Mouse (Mus musculus): ENCODE measurements around the gene 5830473C10Rik. TPM values are rescaled to one million over a fixed set of nuclear protein-coding genes. Genes with fewer than 3 reads are reported as not detected.
A peak's percentile ranks its signal among the peaks of the same experiment; 100 is the strongest.

Gene 5830473C10Rik
- polyA plus RNA-seq, 1 experiment from 2014 or later: not detected

DNA sequence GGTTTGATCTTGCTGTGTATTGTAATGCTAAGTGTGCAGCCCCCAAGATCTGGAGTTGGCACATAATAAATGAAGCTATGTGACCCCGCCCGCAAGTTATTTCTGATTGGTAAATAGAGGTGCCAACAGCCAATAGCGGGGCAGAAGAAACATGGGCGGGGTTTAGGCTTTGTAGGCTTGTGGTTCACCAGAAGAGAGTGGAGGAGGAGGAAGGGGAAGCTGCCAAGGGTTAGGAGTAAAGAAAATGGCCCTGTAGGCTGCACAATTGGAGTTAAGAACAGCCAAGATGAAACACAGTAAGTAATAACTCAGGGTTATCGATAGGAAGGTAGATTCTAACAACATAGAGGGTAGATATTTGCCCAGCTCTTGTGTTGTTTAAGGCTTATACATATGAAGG lies 25.6 kb downstream of the 5830473C10Rik start:
- H3K36me3 ChIP-seq (ENCODE audit: control insufficient read depth, insufficient read depth, low read length): no peaks in the 10 kb centered on the region
- no peaks in the 10 kb centered on the region for H3K27me3 ChIP-seq (ENCODE audit: control insufficient read depth, insufficient read depth, low read length)
- no peak for DNase-seq (ENCODE audit: low spot score)
- H3K4me3 ChIP-seq (ENCODE audit: low read depth, low read length): no peak overlapping the region
- H3K27ac ChIP-seq (ENCODE audit: low read depth, low read length): no peak overlapping the region
- no peaks in the 10 kb centered on the region for H3K4me1 ChIP-seq (replicated peaks; ENCODE audit: control insufficient read depth, insufficient read depth, low read length)
- 72% methylated on average over 5 of the region's 5 CpGs for WGBS
- no peak overlapping the region for H3K4me2 ChIP-seq (ENCODE audit: low read depth, low read length, severe bottlenecking)
- ATAC-seq (replicated peaks; ENCODE audit: low FRiP score): 0 out of 2 replicates have a peak, but pooled peaks have one; percentile 16
- no peak overlapping the region for H3K9ac ChIP-seq (ENCODE audit: low read length)
- no peaks in the 10 kb centered on the region for H3K9me3 ChIP-seq (ENCODE audit: control insufficient read depth, low read length)

DNA sequence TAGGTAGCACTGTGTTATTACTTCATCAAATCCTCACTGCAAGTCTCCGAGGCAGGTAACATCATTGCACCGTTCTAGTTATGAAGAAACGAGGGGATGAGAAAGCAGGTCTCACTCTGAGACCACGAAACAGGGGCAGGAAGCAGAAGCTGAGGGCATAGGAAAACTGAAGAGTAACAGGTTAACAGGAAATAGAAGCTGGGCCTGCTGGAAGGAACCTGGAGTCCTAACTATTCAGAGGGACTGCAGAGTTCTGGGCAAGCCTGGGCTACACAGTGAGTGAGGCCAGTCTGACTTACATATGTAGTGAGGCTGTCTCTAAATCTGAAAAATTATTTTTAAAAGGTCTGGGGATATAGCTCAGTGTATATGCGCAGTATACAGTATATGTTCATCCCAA lies 27.2 kb downstream of the 5830473C10Rik start:
- no peaks in the 10 kb centered on the region for H3K27me3 ChIP-seq (ENCODE audit: control insufficient read depth, insufficient read depth, low read length)
- ATAC-seq (replicated peaks; ENCODE audit: low FRiP score) (no peak), DNase-seq (ENCODE audit: low spot score) (no peak)
- WGBS: 89% methylated on average over 5 of the region's 5 CpGs
- H3K4me2 ChIP-seq (ENCODE audit: low read depth, low read length, severe bottlenecking): no peak overlapping the region
- no peak overlapping the region for H3K9ac ChIP-seq (ENCODE audit: low read length)
- no peak overlapping the region for H3K27ac ChIP-seq (ENCODE audit: low read depth, low read length)
- no peak overlapping the region for H3K4me3 ChIP-seq (ENCODE audit: low read depth, low read length)
- H3K4me1 ChIP-seq (replicated peaks; ENCODE audit: control insufficient read depth, insufficient read depth, low read length): no peaks in the 10 kb centered on the region
- no peaks in the 10 kb centered on the region for H3K36me3 ChIP-seq (ENCODE audit: control insufficient read depth, insufficient read depth, low read length)
- no peaks in the 10 kb centered on the region for H3K9me3 ChIP-seq (ENCODE audit: control insufficient read depth, low read length)

DNA sequence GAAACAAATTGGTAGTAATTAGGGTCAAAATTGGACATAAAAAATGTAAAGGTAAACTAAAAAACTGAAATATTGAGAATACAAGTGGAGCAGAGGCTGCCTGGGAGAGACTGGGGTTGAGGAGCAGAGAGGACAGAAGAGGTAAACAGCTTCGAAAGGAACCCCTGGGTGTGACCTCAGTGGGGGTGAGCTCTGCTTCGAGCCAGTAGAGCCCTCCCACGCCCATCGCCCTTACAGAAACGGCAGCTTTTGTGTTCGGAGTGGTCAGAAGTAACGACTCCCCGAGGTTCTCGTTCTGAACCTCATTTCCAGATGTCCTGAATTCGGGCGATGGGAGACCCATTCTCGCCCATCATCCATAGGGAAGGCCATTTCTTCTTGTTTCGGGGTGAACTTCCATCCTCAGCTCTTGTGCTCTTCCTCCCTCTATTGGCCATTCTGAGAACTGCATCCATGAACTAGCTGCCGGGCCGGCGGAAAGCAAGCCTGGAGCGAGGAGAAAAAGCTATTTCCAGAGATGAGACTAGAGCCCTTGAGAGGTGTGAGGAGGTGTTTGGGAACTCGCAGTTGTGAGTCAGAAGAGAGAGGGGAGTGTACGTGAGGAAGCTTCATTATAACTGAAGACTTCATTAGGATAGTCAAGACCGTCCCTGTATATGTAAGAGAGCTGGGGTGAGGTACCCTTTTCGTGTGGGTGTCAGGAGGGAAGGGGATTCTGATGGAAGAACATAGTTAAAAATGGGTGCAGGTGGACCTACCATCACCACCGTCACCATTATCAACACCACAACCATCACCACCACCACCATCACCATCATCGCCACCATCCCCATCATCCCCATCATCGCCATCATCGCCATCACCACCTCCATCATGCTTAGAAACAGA lies 28.0 kb downstream of the 5830473C10Rik start:
- Histone ChIP-seq H3K4me2 (ENCODE audit: low read depth, low read length, severe bottlenecking) (peak overlapping the region; percentile 43), H3K36me3 (ENCODE audit: control insufficient read depth, insufficient read depth, low read length) (no peaks in the 10 kb centered on the region), H3K4me3 (ENCODE audit: low read depth, low read length) (peak overlapping the region; percentile 23), H3K4me1 (replicated peaks; ENCODE audit: control insufficient read depth, insufficient read depth, low read length) (no peaks in the 10 kb centered on the region), H3K27ac (ENCODE audit: low read depth, low read length) (no peak overlapping the region), H3K9ac (ENCODE audit: low read length) (no peak overlapping the region), H3K27me3 (ENCODE audit: control insufficient read depth, insufficient read depth, low read length) (no peaks in the 10 kb centered on the region), H3K9me3 (ENCODE audit: control insufficient read depth, low read length) (no peaks in the 10 kb centered on the region)
- peak; percentile 76 for DNase-seq (ENCODE audit: low spot score)
- peak; percentile 66 for ATAC-seq (replicated peaks; ENCODE audit: low FRiP score)
- WGBS: 26% methylated on average over 25 of the region's 25 CpGs

DNA sequence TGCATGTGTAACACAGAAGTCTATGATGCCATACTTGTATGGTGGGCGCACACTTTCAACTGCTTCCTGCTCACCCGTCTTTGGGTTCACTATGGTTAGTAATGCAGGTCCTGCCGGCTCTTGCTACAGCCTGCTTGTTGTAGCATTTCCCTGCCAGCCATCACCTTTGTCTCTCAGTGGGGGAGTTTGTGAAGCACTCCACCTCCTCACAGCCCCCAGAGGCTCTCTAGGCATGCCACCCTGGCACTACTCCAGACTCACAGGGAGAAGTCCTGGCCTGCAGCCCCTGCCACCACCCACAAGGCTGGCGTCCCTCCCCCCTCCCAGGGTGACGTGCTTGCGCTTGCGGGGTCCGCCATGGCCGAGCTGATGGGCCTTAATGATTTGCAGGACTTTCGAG lies 29.8 kb downstream of the 5830473C10Rik start:
- ATAC-seq (replicated peaks; ENCODE audit: low FRiP score) (no peak), DNase-seq (ENCODE audit: low spot score) (no peak)
- no peak overlapping the region for H3K4me2 ChIP-seq (ENCODE audit: low read depth, low read length, severe bottlenecking)
- no peak overlapping the region for H3K27ac ChIP-seq (ENCODE audit: low read depth, low read length)
- no peaks in the 10 kb centered on the region for H3K36me3 ChIP-seq (ENCODE audit: control insufficient read depth, insufficient read depth, low read length)
- H3K9ac ChIP-seq (ENCODE audit: low read length): no peak overlapping the region
- no peaks in the 10 kb centered on the region for H3K4me1 ChIP-seq (replicated peaks; ENCODE audit: control insufficient read depth, insufficient read depth, low read length)
- no peaks in the 10 kb centered on the region for H3K27me3 ChIP-seq (ENCODE audit: control insufficient read depth, insufficient read depth, low read length)
- 90% methylated on average over 10 of the region's 10 CpGs for WGBS
- no peaks in the 10 kb centered on the region for H3K9me3 ChIP-seq (ENCODE audit: control insufficient read depth, low read length)
- no peak overlapping the region for H3K4me3 ChIP-seq (ENCODE audit: low read depth, low read length)

DNA sequence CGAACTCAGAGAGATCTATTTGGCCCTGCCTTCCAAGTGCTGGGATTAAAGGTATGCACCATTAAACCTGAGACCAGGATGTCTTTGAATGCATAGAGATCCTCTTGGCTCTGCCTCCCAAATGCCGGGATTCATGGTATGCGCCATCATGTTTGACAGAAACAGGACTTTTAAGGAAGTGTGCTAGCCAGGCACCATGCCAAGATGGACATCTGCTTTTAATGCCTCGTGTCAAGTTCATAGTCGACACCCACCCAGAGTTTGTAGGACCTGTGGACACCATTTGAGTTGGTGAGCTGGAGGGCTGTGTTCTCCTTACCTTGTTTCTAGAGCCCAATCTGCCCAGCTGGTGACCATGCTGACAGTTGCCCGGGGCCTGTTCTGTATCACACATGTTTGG lies 31.0 kb downstream of the 5830473C10Rik start:
- Histone ChIP-seq H3K36me3 (ENCODE audit: control insufficient read depth, insufficient read depth, low read length) (no peaks in the 10 kb centered on the region), H3K4me1 (replicated peaks; ENCODE audit: control insufficient read depth, insufficient read depth, low read length) (no peaks in the 10 kb centered on the region), H3K27me3 (ENCODE audit: control insufficient read depth, insufficient read depth, low read length) (no peaks in the 10 kb centered on the region), H3K9me3 (ENCODE audit: control insufficient read depth, low read length) (no peaks in the 10 kb centered on the region), H3K9ac (ENCODE audit: low read length) (no peak overlapping the region), H3K4me3 (ENCODE audit: low read depth, low read length) (no peak overlapping the region), H3K27ac (ENCODE audit: low read depth, low read length) (no peak overlapping the region), H3K4me2 (ENCODE audit: low read depth, low read length, severe bottlenecking) (no peak overlapping the region)
- ATAC-seq (replicated peaks; ENCODE audit: low FRiP score) (no peak), DNase-seq (ENCODE audit: low spot score) (no peak)
- WGBS: 90% methylated on average over 6 of the region's 6 CpGs

DNA sequence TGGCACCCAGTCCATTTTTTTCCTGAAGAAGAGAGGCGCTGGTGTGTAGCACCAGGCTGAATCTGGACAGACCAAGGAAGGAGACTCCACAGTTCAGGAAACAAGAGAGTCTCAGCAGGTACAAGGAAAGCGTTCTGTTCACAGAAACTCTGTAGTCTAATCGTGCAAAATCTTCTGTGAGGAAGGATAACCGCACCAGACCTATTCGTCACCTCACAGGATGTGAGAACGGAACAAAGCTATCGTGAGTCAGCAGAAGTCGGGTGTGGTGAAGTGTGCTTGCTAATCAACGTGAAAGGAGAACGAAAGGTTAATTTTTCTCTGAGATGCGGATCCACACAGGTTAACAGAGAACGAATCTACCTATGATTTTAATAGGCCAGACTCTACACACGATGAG lies 34.0 kb downstream of the 5830473C10Rik start:
- DNase-seq (ENCODE audit: low spot score): no peak
- Histone ChIP-seq H3K4me1 (replicated peaks; ENCODE audit: control insufficient read depth, insufficient read depth, low read length) (no peaks in the 10 kb centered on the region), H3K9me3 (ENCODE audit: control insufficient read depth, low read length) (no peaks in the 10 kb centered on the region), H3K27me3 (ENCODE audit: control insufficient read depth, insufficient read depth, low read length) (no peaks in the 10 kb centered on the region), H3K9ac (ENCODE audit: low read length) (no peak overlapping the region), H3K36me3 (ENCODE audit: control insufficient read depth, insufficient read depth, low read length) (no peaks in the 10 kb centered on the region), H3K27ac (ENCODE audit: low read depth, low read length) (no peak overlapping the region), H3K4me2 (ENCODE audit: low read depth, low read length, severe bottlenecking) (no peak overlapping the region), H3K4me3 (ENCODE audit: low read depth, low read length) (no peak overlapping the region)
- ATAC-seq (replicated peaks; ENCODE audit: low FRiP score): no peak
- WGBS: 90% methylated on average over 13 of the region's 13 CpGs

DNA sequence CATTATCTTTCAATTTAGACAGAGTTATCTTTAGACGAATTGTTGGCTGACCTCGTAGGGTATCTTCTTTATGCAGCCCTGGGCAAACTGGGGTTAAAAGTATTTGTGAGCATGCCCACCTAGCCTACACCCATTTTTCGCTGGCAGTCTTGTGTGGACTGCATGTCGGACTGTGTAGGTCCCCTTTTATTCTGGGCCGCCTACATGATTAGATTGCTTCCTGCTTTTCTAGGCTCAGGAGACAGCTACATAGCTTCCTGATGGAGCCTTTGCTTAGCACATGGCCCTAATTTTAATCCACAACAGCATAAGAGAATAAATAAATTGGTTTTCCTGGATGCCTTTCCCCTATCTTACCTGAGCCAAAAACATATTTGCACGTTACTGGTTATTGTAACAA lies 35.2 kb downstream of the 5830473C10Rik start:
- Histone ChIP-seq H3K4me2 (ENCODE audit: low read depth, low read length, severe bottlenecking) (no peak overlapping the region), H3K36me3 (ENCODE audit: control insufficient read depth, insufficient read depth, low read length) (no peaks in the 10 kb centered on the region), H3K27ac (ENCODE audit: low read depth, low read length) (no peak overlapping the region), H3K4me3 (ENCODE audit: low read depth, low read length) (no peak overlapping the region), H3K4me1 (replicated peaks; ENCODE audit: control insufficient read depth, insufficient read depth, low read length) (no peaks in the 10 kb centered on the region), H3K9me3 (ENCODE audit: control insufficient read depth, low read length) (no peaks in the 10 kb centered on the region), H3K9ac (ENCODE audit: low read length) (no peak overlapping the region), H3K27me3 (ENCODE audit: control insufficient read depth, insufficient read depth, low read length) (no peaks in the 10 kb centered on the region)
- DNase-seq (ENCODE audit: low spot score) (no peak), ATAC-seq (replicated peaks; ENCODE audit: low FRiP score) (no peak)
- WGBS: 86% methylated on average over 6 of the region's 6 CpGs

DNA sequence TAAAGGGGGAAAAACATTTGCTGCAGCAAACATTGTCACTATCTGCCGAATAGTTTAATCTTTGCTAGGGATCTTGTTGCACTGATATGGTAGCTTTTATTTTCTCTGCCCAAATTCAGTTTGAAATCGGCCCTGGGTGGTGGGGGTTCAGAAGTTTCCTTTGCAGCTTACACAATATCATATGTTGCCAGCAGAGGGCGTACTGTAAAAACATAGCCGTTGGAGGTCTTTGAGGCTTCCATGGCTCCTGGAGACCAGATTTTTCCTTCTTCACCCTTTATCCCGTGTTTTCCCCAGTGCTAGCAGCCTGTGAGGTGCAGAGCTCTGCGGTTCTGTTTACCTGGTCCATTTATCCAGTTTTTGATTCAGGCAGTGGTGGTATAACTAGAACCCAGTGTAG lies 40.6 kb downstream of the 5830473C10Rik start:
- H3K36me3 ChIP-seq (ENCODE audit: control insufficient read depth, insufficient read depth, low read length): no peaks in the 10 kb centered on the region
- no peaks in the 10 kb centered on the region for H3K27me3 ChIP-seq (ENCODE audit: control insufficient read depth, insufficient read depth, low read length)
- no peak overlapping the region for H3K27ac ChIP-seq (ENCODE audit: low read depth, low read length)
- no peak overlapping the region for H3K4me3 ChIP-seq (ENCODE audit: low read depth, low read length)
- DNase-seq (ENCODE audit: low spot score) (peak; percentile 62), ATAC-seq (replicated peaks; ENCODE audit: low FRiP score) (peak; percentile 39; the same call in 1 of the 2 replicates)
- H3K9me3 ChIP-seq (ENCODE audit: control insufficient read depth, low read length): no peaks in the 10 kb centered on the region
- no peaks in the 10 kb centered on the region for H3K4me1 ChIP-seq (replicated peaks; ENCODE audit: control insufficient read depth, insufficient read depth, low read length)
- 29% methylated on average over 6 of the region's 6 CpGs for WGBS
- H3K4me2 ChIP-seq (ENCODE audit: low read depth, low read length, severe bottlenecking): no peak overlapping the region
- H3K9ac ChIP-seq (ENCODE audit: low read length): no peak overlapping the region

DNA sequence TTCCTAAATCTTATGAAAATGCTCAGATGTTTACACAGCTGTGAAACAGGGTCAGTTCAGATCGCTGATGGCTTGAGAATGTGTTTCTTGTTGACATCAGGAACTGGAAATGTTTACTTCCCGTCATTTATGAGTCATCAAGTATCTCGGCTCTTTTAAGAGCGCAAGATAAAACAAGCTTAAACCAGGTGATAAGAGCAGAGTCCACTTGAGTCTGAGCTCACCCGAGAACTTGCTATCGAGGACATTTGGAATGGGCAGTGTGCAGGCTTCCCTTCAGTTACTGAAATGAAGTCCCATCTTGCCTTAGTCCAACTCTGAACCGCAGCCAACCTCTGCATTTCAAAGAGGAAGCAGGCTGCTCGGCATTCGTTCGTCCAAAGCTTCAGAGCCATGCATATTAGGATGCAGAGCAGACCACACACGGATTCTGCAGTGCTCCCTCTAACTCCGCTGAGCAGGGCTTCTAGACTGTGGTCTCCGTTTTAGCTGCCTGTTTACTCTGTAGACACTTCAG lies 42.6 kb downstream of the 5830473C10Rik start:
- no peaks in the 10 kb centered on the region for H3K27me3 ChIP-seq (ENCODE audit: control insufficient read depth, insufficient read depth, low read length)
- H3K27ac ChIP-seq (ENCODE audit: low read depth, low read length): no peak overlapping the region
- DNase-seq (ENCODE audit: low spot score) (no peak), ATAC-seq (replicated peaks; ENCODE audit: low FRiP score) (no peak)
- H3K4me1 ChIP-seq (replicated peaks; ENCODE audit: control insufficient read depth, insufficient read depth, low read length): no peaks in the 10 kb centered on the region
- no peak overlapping the region for H3K9ac ChIP-seq (ENCODE audit: low read length)
- H3K4me2 ChIP-seq (ENCODE audit: low read depth, low read length, severe bottlenecking): no peak overlapping the region
- WGBS: 83% methylated on average over 13 of the region's 13 CpGs
- H3K4me3 ChIP-seq (ENCODE audit: low read depth, low read length): no peak overlapping the region
- no peaks in the 10 kb centered on the region for H3K36me3 ChIP-seq (ENCODE audit: control insufficient read depth, insufficient read depth, low read length)
- H3K9me3 ChIP-seq (ENCODE audit: control insufficient read depth, low read length): no peaks in the 10 kb centered on the region
